Mouse (Mus musculus) lung, embryonic 14.5 days (tissue): Measurements from ENCODE around the gene Gins2. TPM values are rescaled to one million over a fixed set of nuclear protein-coding genes. Genes with fewer than 3 reads are reported as not detected.

ENCODE experiments used
- ATAC-seq: fragments of 200-750 bp; cut with Nextera tagmentation; 2 replicates; pipeline ENCODE4 v1.8.0; 2017; ENCODE audit warnings: mild to moderate bottlenecking, moderate TSS enrichment, moderate library complexity; ENCODE audit not compliant: insufficient read depth
- DNase-seq: peaks from one replicate; pipeline ENCODE4 v3.0.0-alpha.2; 2015
- H3K27ac ChIP-seq: fragments of 300-500 bp; sonication (generic); 2 replicates; pipeline ENCODE4 v1.5.1; 2014; ENCODE audit warnings: low read depth, mild to moderate bottlenecking, moderate library complexity
- H3K27me3 ChIP-seq: fragments of 300-500 bp; sonication (generic); 2 replicates; pipeline ENCODE4 v1.6.1; 2014; ENCODE audit warnings: low read length, control low read depth; ENCODE audit not compliant: insufficient read depth
- H3K36me3 ChIP-seq: fragments of 300-500 bp; sonication (generic); 2 replicates; pipeline ENCODE4 v1.6.1; 2014; ENCODE audit warnings: control low read depth; ENCODE audit not compliant: insufficient read depth
- H3K4me1 ChIP-seq: fragments of 300-500 bp; sonication (generic); 2 replicates; pipeline ENCODE4 v1.6.1; 2014; ENCODE audit warnings: antibody characterized with exemption, control low read depth; ENCODE audit not compliant: insufficient read depth
- H3K4me2 ChIP-seq: fragments of 300-500 bp; sonication (generic); 2 replicates; pipeline ENCODE4 v1.6.1; 2014; ENCODE audit warnings: mild to moderate bottlenecking
- H3K4me3 ChIP-seq: fragments of 300-500 bp; sonication (generic); 2 replicates; pipeline ENCODE4 v1.5.1; 2014; ENCODE audit warnings: low read depth, low read length
- H3K9ac ChIP-seq: fragments of 300-500 bp; sonication (generic); 2 replicates; pipeline ENCODE4 v1.6.1; 2014
- H3K9me3 ChIP-seq: fragments of 300-500 bp; sonication (generic); 2 replicates; pipeline ENCODE4 v1.6.1; 2016; ENCODE audit warnings: low read depth, low read length, control low read depth
- CTCF ChIP-seq: IDR thresholded peaks from 2 replicates; pipeline ENCODE4 v1.5.1; 2016; ENCODE audit warnings: antibody characterized with exemption, low read depth
- WGBS: fragments of 180-500 bp; shearing (Covaris S2); extraction: QIAGEN DNeasy Blood & Tissue Kit; methylation state at CpG from one replicate; pipeline ENCODE4 v1.1.7; 2014; 5-methylcytosine and 5-hydroxymethylcytosine counted together
- polyA plus RNA-seq: library from polyadenylated mRNA; unstranded; fragments of >200 nt; fragmentation: Nextera tagmentation; extraction: Ambion mirVana; gene quantifications from 2 replicates; pipeline ENCODE4 v1.2.1, GENCODE M21; 2014

Gene Gins2
- polyA plus RNA-seq, 1 experiment from 2014 or later, result 139 TPM

DNA sequence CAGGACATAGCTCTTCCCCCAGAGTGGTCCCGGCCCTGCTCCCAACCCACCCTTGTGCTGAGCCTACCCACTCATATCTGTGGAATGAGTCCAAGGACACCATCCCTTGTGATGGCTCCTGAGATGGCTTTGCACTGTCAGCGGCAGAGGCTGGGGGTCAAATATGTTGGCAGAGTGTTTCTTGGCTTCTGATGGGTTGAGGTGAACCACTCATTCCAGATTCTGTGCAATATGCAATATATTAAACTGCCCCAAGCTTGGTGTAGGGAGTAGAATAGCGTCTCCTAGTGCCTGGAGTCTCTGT, 37.5 kb downstream of the Gins2 start:
- no peak for TF ChIP-seq CTCF
- no peak overlapping the region for H3K27ac ChIP-seq
- DNase-seq (no peak), ATAC-seq (no peak)
- H3K4me1 ChIP-seq, result peaks cover 35% of the 10 kb centered on the region
- H3K4me3 ChIP-seq, result no peak overlapping the region
- no peak overlapping the region for H3K9ac ChIP-seq
- H3K4me2 ChIP-seq, result no peak overlapping the region
- 85% methylated on average over 3 of the region's 3 CpGs for WGBS
- H3K36me3 ChIP-seq, result 0 out of 2 replicates have a peak, but pooled peaks cover 15% of the 10 kb centered on the region
- H3K27me3 ChIP-seq, result no peaks in the 10 kb centered on the region
- no peaks in the 10 kb centered on the region for H3K9me3 ChIP-seq

- H3K36me3 ChIP-seq, result 0 out of 2 replicates have a peak, but pooled peaks cover 11% of the 10 kb centered on the region
- no peak for TF ChIP-seq CTCF
- no peaks in the 10 kb centered on the region for H3K9me3 ChIP-seq
- no peak overlapping the region for H3K4me2 ChIP-seq
- H3K27ac ChIP-seq, result no peak overlapping the region
- 71% methylated on average over 11 of the region's 11 CpGs for WGBS
- no peaks in the 10 kb centered on the region for H3K27me3 ChIP-seq
- no peak for ATAC-seq
- H3K9ac ChIP-seq, result no peak overlapping the region
- peaks cover 31% of the 10 kb centered on the region for H3K4me1 ChIP-seq
- DNase-seq, result no peak
- H3K4me3 ChIP-seq, result no peak overlapping the region
Measured at GRCm38 (mm10) chr8:120550937-120551676, 38.0 kb downstream of the Gins2 start.

DNA sequence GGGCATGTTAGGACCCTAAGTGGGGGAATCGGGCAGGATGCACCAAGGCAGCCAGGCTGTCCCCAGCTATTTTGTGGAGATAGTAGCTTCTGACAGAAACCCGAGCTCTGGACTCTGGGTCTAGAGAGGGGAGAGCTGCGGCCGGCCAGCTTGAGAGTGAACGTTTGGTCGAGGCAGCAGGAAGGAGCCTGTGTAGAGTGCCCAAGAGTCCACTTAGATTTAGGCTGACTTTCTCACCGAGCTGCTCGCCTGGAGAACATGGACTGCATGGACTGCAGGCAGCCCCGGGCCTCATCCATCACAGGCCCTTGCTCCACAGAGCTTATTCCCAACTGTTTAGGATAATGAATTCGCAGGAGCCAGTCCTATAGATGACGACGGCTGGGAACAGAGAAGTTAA, 38.7 kb downstream of the Gins2 start:
- no peak overlapping the region for H3K4me2 ChIP-seq
- TF ChIP-seq CTCF, result no peak
- WGBS, result 31% methylated on average over 12 of the region's 12 CpGs
- H3K4me1 ChIP-seq, result peaks cover 31% of the 10 kb centered on the region
- no peak overlapping the region for H3K9ac ChIP-seq
- H3K27ac ChIP-seq, result peak overlapping the region; percentile 36; the same call in 1 of the 2 replicates
- no peaks in the 10 kb centered on the region for H3K9me3 ChIP-seq
- 0 out of 2 replicates have a peak, but pooled peaks cover 11% of the 10 kb centered on the region for H3K36me3 ChIP-seq
- no peaks in the 10 kb centered on the region for H3K27me3 ChIP-seq
- DNase-seq, result no peak
- H3K4me3 ChIP-seq, result no peak overlapping the region
- ATAC-seq, result no peak

GRCm38 (mm10) chr8:120549922-120550321, 39.2 kb downstream of the Gins2 start:
- H3K27me3 ChIP-seq, result no peaks in the 10 kb centered on the region
- TF ChIP-seq CTCF, result no peak
- peak overlapping the region; percentile 39; the same call in 1 of the 2 replicates for H3K4me2 ChIP-seq
- WGBS, result 30% methylated on average over 11 of the region's 11 CpGs
- H3K4me1 ChIP-seq, result peaks cover 31% of the 10 kb centered on the region
- no peaks in the 10 kb centered on the region for H3K9me3 ChIP-seq
- H3K27ac ChIP-seq, result peak overlapping the region; percentile 36; the same call in 1 of the 2 replicates
- no peak overlapping the region for H3K4me3 ChIP-seq
- 0 out of 2 replicates have a peak, but pooled peaks cover 8% of the 10 kb centered on the region for H3K36me3 ChIP-seq
- ATAC-seq (peak; percentile 25; the same call in 1 of the 2 replicates), DNase-seq (no peak)
- H3K9ac ChIP-seq, result peak overlapping the region; percentile 40; the same call in 1 of the 2 replicates

GRCm38 (mm10) chr8:120549321-120549921, 39.7 kb downstream of the Gins2 start:
- peak overlapping the region; percentile 40; the same call in 1 of the 2 replicates for H3K9ac ChIP-seq
- H3K9me3 ChIP-seq, result no peaks in the 10 kb centered on the region
- H3K36me3 ChIP-seq, result 0 out of 2 replicates have a peak, but pooled peaks cover 3% of the 10 kb centered on the region
- no peak overlapping the region; the same call in 1 of the 2 replicates for H3K27ac ChIP-seq
- DNase-seq (peak; percentile 56), ATAC-seq (peak; percentile 40)
- peak overlapping the region; percentile 39; the same call in 1 of the 2 replicates for H3K4me2 ChIP-seq
- no peak for TF ChIP-seq CTCF
- H3K27me3 ChIP-seq, result no peaks in the 10 kb centered on the region
- WGBS, result 16% methylated on average over 25 of the region's 25 CpGs
- H3K4me1 ChIP-seq, result peaks cover 31% of the 10 kb centered on the region
- H3K4me3 ChIP-seq, result no peak overlapping the region

DNA sequence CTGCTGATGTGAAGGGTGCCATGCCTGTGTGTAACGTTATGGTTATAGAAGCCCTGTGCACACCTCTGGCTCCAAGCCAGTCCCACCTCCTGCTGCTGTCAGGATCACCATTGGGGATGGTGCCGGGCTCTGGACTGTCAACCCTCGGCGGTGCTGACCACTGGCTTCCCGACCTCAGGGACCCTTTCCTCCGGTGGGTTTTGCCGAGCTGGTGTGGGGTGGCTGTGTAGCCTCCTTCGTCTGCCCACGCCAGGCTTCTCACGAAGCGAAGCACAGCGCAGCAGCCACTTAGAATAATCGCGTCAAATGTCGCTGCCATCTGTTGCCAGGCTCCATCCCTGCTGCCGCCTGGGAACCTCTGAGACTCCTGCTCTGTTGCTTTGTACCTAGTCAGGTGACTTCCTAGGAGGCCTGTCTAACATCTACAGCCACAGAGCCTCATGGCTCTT, 40.8 kb downstream of the Gins2 start:
- Histone ChIP-seq H3K36me3 (no peaks in the 10 kb centered on the region), H3K27me3 (no peaks in the 10 kb centered on the region), H3K27ac (no peak overlapping the region), H3K4me2 (no peak overlapping the region), H3K9ac (no peak overlapping the region), H3K4me1 (peaks cover 34% of the 10 kb centered on the region), H3K9me3 (no peaks in the 10 kb centered on the region), H3K4me3 (no peak overlapping the region)
- ATAC-seq (peak; percentile 2; the same call in 1 of the 2 replicates), DNase-seq (no peak)
- no peak for TF ChIP-seq CTCF
- WGBS, result 55% methylated on average over 16 of the region's 16 CpGs

DNA sequence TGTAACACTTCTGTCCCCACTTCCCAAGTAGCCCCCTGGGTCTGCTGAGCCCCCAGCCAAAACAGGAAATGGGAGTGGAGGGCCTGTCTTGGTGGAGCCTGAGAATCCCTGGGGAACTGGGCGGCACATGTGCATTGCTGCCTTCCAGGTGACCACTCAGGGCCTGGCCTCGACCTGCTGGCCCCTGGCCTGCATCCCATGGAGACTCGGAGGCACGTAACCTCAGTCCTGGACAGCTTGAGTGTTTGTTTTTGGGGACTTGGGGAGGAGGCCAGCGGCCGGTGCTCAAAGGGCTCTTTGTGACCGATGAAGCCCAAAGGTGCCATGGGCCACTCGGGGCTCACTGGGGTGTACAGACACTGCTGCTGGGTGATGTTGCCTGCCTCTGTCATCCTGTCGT, 41.5 kb downstream of the Gins2 start:
- Histone ChIP-seq H3K9ac (no peak overlapping the region), H3K27ac (no peak overlapping the region), H3K4me2 (no peak overlapping the region), H3K27me3 (no peaks in the 10 kb centered on the region), H3K36me3 (no peaks in the 10 kb centered on the region), H3K4me1 (peaks cover 36% of the 10 kb centered on the region), H3K9me3 (no peaks in the 10 kb centered on the region), H3K4me3 (no peak overlapping the region)
- no peak for DNase-seq
- WGBS, result 51% methylated on average over 9 of the region's 9 CpGs
- ATAC-seq, result no peak
- no peak for TF ChIP-seq CTCF
